Mouse (Mus musculus) embryo, embryonic 11.5 days (tissue): ENCODE data around the gene Emc9.

ENCODE experiments used
- DNase-seq: peaks from one replicate; pipeline ENCODE4 v3.0.0-alpha.2; 2012; ENCODE audit warnings: low read depth, low spot score

Emc9 gene

GRCm38 (mm10) chr14:55560202-55561073 is 24.7 kb downstream of the Emc9 start, which contains the start of gene A730061H03Rik:
A730061H03Rik (minus strand) TSS chr14:55560406.
- peak; percentile 97 for DNase-seq

GRCm38 (mm10) chr14:55559799-55560201 is 25.3 kb downstream of the Emc9 start, which contains the start of gene Dcaf11:
Dcaf11 (plus strand) TSS chr14:55560006.
- peak; percentile 89 for DNase-seq

DNA sequence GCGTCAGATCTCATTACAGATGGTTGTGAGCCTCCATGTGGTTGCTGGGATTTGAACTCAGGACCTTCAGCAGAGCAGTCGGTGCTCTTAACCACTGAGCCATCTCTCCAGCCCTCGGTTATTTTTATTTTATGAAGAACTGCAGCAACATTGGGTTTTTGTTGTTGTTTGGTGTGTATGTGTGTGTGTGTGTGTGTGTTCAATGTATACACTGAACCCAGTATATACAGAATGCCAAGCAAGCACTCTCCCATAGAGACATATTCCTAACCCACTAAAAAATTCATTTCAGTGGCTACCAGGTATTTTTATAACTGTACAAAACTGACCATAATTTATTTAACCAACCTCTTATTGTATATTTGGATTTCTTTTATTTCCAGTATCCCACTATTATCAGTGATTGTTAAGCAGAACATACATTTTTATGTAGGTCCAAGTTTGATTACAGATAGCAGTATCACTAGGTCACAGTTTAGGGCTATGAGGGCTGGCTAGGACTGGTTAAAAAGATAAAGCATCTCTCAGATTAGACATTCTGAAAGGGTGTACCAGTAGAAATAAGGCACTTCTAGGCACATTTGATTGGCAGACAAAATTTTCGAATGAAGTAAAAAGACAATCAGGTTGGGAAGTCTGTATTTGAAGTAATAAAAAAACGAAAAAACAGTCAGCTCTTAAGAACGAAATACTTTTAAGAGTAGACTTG is 26.2 kb downstream of the Emc9 start:
- no peak for DNase-seq

DNA sequence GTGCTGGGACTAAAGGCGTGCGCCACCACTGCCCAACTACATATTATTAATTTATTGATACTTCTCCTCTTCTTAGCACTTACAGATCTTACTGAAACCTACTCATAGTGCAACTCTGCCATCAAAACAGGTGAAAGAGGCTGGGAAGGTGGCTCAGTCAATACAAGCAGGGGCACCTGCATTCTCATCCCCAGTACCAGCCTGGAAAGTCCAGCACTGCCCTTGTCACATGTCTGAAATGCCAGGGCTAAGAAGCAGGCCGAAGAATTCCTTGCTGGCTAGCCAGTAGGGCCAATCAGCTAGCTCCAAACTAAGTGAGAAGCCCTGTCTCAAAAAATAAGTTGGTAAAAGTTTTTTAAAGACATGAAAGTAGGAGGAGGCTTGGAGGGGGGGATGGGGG is 27.5 kb downstream of the Emc9 start:
- DNase-seq, result no peak

DNA sequence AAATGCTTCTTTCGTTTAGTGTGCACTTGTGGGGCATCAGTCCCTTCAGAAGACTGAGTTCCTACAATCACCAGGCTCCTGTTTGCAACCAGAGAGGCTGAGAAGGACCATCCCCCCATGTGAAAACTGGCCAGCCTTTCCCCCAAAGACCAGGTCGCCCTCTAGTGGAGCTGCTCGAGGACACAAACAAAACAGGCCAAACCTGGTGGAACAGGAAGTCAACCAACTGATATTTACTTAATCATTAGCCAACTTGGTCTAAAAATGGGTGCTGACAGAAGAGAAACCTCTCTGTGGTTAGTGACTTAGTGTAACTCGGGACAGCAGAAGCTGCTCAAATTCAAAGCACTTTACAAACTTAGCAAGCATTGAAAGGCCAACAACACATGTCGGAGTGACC is 28.1 kb downstream of the Emc9 start:
- no peak for DNase-seq

- no peak for DNase-seq
Observed at GRCm38 (mm10) chr14:55555788-55556187, 29.3 kb downstream of the Emc9 start.

DNA sequence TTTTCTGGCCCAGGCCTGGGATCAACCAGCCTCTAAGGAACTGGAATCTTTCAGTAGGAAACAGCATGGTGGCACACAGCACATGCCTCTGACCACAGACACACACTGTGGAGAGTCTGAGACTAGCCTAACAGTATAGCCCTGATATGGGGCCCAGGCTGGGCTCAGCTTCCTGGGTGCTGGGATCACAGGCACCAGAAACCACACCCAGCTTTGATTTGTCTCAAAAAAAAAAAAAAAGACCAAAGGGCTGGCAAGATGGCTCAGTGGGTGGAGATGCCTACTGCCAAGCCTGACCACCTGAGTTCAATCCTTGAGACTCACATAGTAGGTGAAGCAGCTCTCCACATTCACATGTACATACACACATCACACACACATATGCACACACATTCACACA is 30.5 kb downstream of the Emc9 start:
- no peak for DNase-seq

GRCm38 (mm10) chr14:55551794-55552193 is 33.3 kb downstream of the Emc9 start:
- no peak for DNase-seq

GRCm38 (mm10) chr14:55551347-55551746 is 33.8 kb downstream of the Emc9 start:
- no peak for DNase-seq

GRCm38 (mm10) chr14:55550191-55550590 is 34.9 kb downstream of the Emc9 start:
- no peak for DNase-seq

- DNase-seq, result no peak
Observed at GRCm38 (mm10) chr14:55544334-55544733, 40.8 kb downstream of the Emc9 start.

GRCm38 (mm10) chr14:55542268-55542667 is 42.8 kb downstream of the Emc9 start:
- DNase-seq, result no peak

DNA sequence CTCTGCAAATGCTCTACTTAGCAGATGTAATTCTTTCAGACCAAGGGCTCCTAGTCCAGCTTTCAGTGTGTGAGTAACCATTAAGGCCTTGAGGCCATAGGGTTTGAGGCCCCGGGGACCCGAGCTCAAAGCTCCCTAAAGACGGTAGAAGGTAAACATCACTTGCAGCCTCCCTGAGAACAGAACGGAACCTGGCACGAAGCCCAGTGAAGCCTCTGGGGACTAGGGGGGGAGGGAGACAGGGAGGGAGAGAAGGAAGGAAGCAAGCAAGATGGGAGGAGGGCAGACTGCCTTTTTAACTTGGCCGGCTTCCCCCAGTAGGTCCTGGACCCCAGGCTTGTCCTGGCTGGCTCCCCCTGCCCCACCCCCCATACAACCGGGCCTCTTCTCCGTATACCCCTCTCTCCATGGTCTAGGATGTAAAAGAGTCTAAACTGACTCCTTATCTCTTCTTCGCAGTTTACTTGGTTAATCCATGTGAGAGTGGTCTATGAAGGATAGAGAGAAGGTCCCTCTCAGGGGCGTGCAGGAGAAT is 44.2 kb downstream of the Emc9 start:
- no peak for DNase-seq

- DNase-seq, result peak; percentile 63
Observed at GRCm38 (mm10) chr14:55540067-55540786, 44.9 kb downstream of the Emc9 start, which contains the start of gene Pck2. Pck2 (plus strand) TSS chr14:55540266.

- no peak for DNase-seq
Observed at GRCm38 (mm10) chr14:55536116-55536745, 48.9 kb downstream of the Emc9 start.
